Mouse (Mus musculus) lung, embryonic 14.5 days (tissue): Measurements from ENCODE around the gene Fam111a. TPM values are rescaled to one million over a fixed set of nuclear protein-coding genes. Genes with fewer than 3 reads are reported as not detected.
A peak's percentile ranks its signal among the peaks of the same experiment; 100 is the strongest.

Experiments used
- ATAC-seq: fragments of 200-750 bp; cut with Nextera tagmentation; 2 replicates; pipeline ENCODE4 v1.8.0; 2017; ENCODE audit warnings: mild to moderate bottlenecking, moderate TSS enrichment, moderate library complexity; ENCODE audit not compliant: insufficient read depth
- DNase-seq: peaks from one replicate; pipeline ENCODE4 v3.0.0-alpha.2; 2015
- H3K27ac ChIP-seq: fragments of 300-500 bp; sonication (generic); 2 replicates; pipeline ENCODE4 v1.5.1; 2014; ENCODE audit warnings: low read depth, mild to moderate bottlenecking, moderate library complexity
- H3K27me3 ChIP-seq: fragments of 300-500 bp; sonication (generic); 2 replicates; pipeline ENCODE4 v1.6.1; 2014; ENCODE audit warnings: low read length, control low read depth; ENCODE audit not compliant: insufficient read depth
- H3K36me3 ChIP-seq: fragments of 300-500 bp; sonication (generic); 2 replicates; pipeline ENCODE4 v1.6.1; 2014; ENCODE audit warnings: control low read depth; ENCODE audit not compliant: insufficient read depth
- H3K4me1 ChIP-seq: fragments of 300-500 bp; sonication (generic); 2 replicates; pipeline ENCODE4 v1.6.1; 2014; ENCODE audit warnings: antibody characterized with exemption, control low read depth; ENCODE audit not compliant: insufficient read depth
- H3K4me2 ChIP-seq: fragments of 300-500 bp; sonication (generic); 2 replicates; pipeline ENCODE4 v1.6.1; 2014; ENCODE audit warnings: mild to moderate bottlenecking
- H3K4me3 ChIP-seq: fragments of 300-500 bp; sonication (generic); 2 replicates; pipeline ENCODE4 v1.5.1; 2014; ENCODE audit warnings: low read depth, low read length
- H3K9ac ChIP-seq: fragments of 300-500 bp; sonication (generic); 2 replicates; pipeline ENCODE4 v1.6.1; 2014
- H3K9me3 ChIP-seq: fragments of 300-500 bp; sonication (generic); 2 replicates; pipeline ENCODE4 v1.6.1; 2016; ENCODE audit warnings: low read depth, low read length, control low read depth
- CTCF ChIP-seq: IDR thresholded peaks from 2 replicates; pipeline ENCODE4 v1.5.1; 2016; ENCODE audit warnings: antibody characterized with exemption, low read depth
- WGBS: fragments of 180-500 bp; shearing (Covaris S2); extraction: QIAGEN DNeasy Blood & Tissue Kit; methylation state at CpG from one replicate; pipeline ENCODE4 v1.1.7; 2014; 5-methylcytosine and 5-hydroxymethylcytosine counted together
- polyA plus RNA-seq: library from polyadenylated mRNA; unstranded; fragments of >200 nt; fragmentation: Nextera tagmentation; extraction: Ambion mirVana; gene quantifications from 2 replicates; pipeline ENCODE4 v1.2.1, GENCODE M21; 2014

The Fam111a gene
- polyA plus RNA-seq, 1 experiment from 2014 or later = 37.9 TPM

GRCm38 (mm10) chr19:12558219-12558618, 12.7 kb downstream of the Fam111a start:
- Histone ChIP-seq H3K9me3 (no peaks in the 10 kb centered on the region), H3K27ac (no peak overlapping the region), H3K36me3 (no peaks in the 10 kb centered on the region), H3K4me2 (no peak overlapping the region), H3K4me1 (no peaks in the 10 kb centered on the region), H3K9ac (no peak overlapping the region), H3K27me3 (no peaks in the 10 kb centered on the region), H3K4me3 (no peak overlapping the region)
- no peak for TF ChIP-seq CTCF
- ATAC-seq (no peak), DNase-seq (no peak)
- WGBS = 84% methylated on average over 4 of the region's 4 CpGs

- ATAC-seq (no peak), DNase-seq (no peak)
- TF ChIP-seq CTCF = no peak
- Histone ChIP-seq H3K9ac (no peak overlapping the region), H3K36me3 (no peaks in the 10 kb centered on the region), H3K27me3 (no peaks in the 10 kb centered on the region), H3K4me1 (no peaks in the 10 kb centered on the region; the same call in 1 of the 2 replicates), H3K4me2 (no peak overlapping the region), H3K9me3 (no peaks in the 10 kb centered on the region), H3K4me3 (no peak overlapping the region), H3K27ac (no peak overlapping the region)
Observed at GRCm38 (mm10) chr19:12564197-12564596, 18.7 kb downstream of the Fam111a start.

GRCm38 (mm10) chr19:12567011-12567410, 21.5 kb downstream of the Fam111a start:
- Histone ChIP-seq H3K4me2 (no peak overlapping the region), H3K27ac (no peak overlapping the region), H3K4me3 (no peak overlapping the region), H3K9ac (no peak overlapping the region), H3K27me3 (no peaks in the 10 kb centered on the region), H3K36me3 (no peaks in the 10 kb centered on the region), H3K9me3 (no peaks in the 10 kb centered on the region), H3K4me1 (no peaks in the 10 kb centered on the region; the same call in 1 of the 2 replicates)
- TF ChIP-seq CTCF = no peak
- peak; percentile 85 for DNase-seq
- 20% methylated on average over 4 of the region's 4 CpGs for WGBS
- ATAC-seq = no peak

- Histone ChIP-seq H3K9me3 (no peaks in the 10 kb centered on the region), H3K4me3 (no peak overlapping the region), H3K9ac (no peak overlapping the region), H3K27me3 (no peaks in the 10 kb centered on the region), H3K27ac (no peak overlapping the region), H3K4me1 (no peaks in the 10 kb centered on the region; the same call in 1 of the 2 replicates), H3K4me2 (no peak overlapping the region), H3K36me3 (0 out of 2 replicates have a peak, but pooled peaks cover 2% of the 10 kb centered on the region)
- no peak for DNase-seq
- ATAC-seq = no peak
- WGBS = 52% methylated on average over 2 of the region's 2 CpGs
- no peak for TF ChIP-seq CTCF
Observed at GRCm38 (mm10) chr19:12570866-12571265, 25.3 kb downstream of the Fam111a start.

- Histone ChIP-seq H3K4me2 (no peak overlapping the region), H3K27ac (no peak overlapping the region), H3K9me3 (no peaks in the 10 kb centered on the region), H3K27me3 (no peaks in the 10 kb centered on the region), H3K4me1 (no peaks in the 10 kb centered on the region; the same call in 1 of the 2 replicates), H3K4me3 (no peak overlapping the region), H3K36me3 (0 out of 2 replicates have a peak, but pooled peaks cover 2% of the 10 kb centered on the region), H3K9ac (no peak overlapping the region)
- DNase-seq (no peak), ATAC-seq (no peak)
- WGBS = 78% methylated on average over 1 of the region's 1 CpGs
- TF ChIP-seq CTCF = no peak
Observed at GRCm38 (mm10) chr19:12571687-12572086, 26.1 kb downstream of the Fam111a start.

GRCm38 (mm10) chr19:12572614-12573265, 27.2 kb downstream of the Fam111a start:
- Histone ChIP-seq H3K4me2 (peak overlapping the region; percentile 75), H3K9me3 (no peaks in the 10 kb centered on the region), H3K4me3 (peak overlapping the region; percentile 45), H3K36me3 (peaks cover 9% of the 10 kb centered on the region), H3K4me1 (no peaks in the 10 kb centered on the region), H3K27me3 (no peaks in the 10 kb centered on the region), H3K9ac (0 out of 2 replicates have a peak overlapping the region, but pooled peaks have one; percentile 6), H3K27ac (peak overlapping the region; percentile 61)
- DNase-seq = peak; percentile 23
- no peak for TF ChIP-seq CTCF
- 84% methylated on average over 1 of the region's 1 CpGs for WGBS
- ATAC-seq = no peak; the same call in 1 of the 2 replicates

GRCm38 (mm10) chr19:12573266-12574011, 27.9 kb downstream of the Fam111a start:
- no peak for TF ChIP-seq CTCF
- H3K4me2 ChIP-seq = peak overlapping the region; percentile 75
- DNase-seq = peak; percentile 93
- 7% methylated on average over 14 of the region's 14 CpGs for WGBS
- peaks cover 15% of the 10 kb centered on the region for H3K36me3 ChIP-seq
- H3K9me3 ChIP-seq = no peaks in the 10 kb centered on the region
- H3K27me3 ChIP-seq = no peaks in the 10 kb centered on the region
- peak; percentile 100 for ATAC-seq
- no peaks in the 10 kb centered on the region for H3K4me1 ChIP-seq
- peak overlapping the region; percentile 45 for H3K4me3 ChIP-seq
- peak overlapping the region; percentile 77 for H3K27ac ChIP-seq
- H3K9ac ChIP-seq = peak overlapping the region; percentile 52
